Mouse (Mus musculus): ENCODE data around the gene Stat2.

The Stat2 gene

DNA sequence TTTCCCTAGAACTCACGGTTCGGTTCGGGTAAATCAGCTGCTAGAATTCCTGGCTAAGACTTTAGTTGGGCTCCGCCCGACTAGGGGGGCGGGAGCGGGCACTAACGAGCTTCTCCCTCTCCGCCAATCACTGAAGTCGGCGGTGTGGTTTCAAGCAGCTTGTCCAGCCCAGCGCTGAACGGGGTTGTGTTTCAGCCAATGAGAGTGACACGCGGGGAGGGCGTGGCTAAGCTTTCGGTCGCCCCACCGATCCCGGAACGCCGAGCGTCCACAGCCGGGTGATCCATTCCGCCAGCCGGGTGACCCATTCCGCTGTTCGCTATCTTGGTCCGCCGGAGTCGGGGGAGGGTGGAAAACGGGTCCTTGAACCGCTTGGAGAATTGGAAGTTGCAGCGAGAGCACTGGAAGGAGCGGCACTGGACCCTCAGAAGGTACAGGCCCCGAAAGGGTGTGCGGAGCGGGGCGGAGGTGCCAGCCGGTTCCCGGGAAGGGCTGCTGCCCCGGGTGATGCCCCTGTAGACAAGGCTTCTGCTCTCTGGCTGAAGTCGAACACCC is at the start of gene Stat2:
Stat2 (plus strand) TSS at position 273 of the 555 bp plus-strand sequence.
- DNase-seq (ENCODE audit: low spot score in 2 of 2), result peak; percentile 97 to 98

GRCm38 (mm10) chr10:128221533-128222286 is 48.6 kb upstream of the Stat2 start:
- no peak for DNase-seq (ENCODE audit: low spot score in 2 of 2)

- DNase-seq (ENCODE audit: low spot score in 2 of 2), result no peak
Observed at GRCm38 (mm10) chr10:128225064-128225463, 45.3 kb upstream of the Stat2 start.

GRCm38 (mm10) chr10:128225538-128225937 is 44.8 kb upstream of the Stat2 start, which contains the start of gene Mip:
TSS of gene Mip (plus strand) at chr10:128225838.
- DNase-seq (ENCODE audit: low spot score in 2 of 2), result no peak

- no peak for DNase-seq (ENCODE audit: low spot score in 2 of 2)
Observed at GRCm38 (mm10) chr10:128227592-128227991, 42.8 kb upstream of the Stat2 start.

GRCm38 (mm10) chr10:128228009-128228408 is 42.4 kb upstream of the Stat2 start:
- DNase-seq (ENCODE audit: low spot score in 2 of 2), result no peak

DNA sequence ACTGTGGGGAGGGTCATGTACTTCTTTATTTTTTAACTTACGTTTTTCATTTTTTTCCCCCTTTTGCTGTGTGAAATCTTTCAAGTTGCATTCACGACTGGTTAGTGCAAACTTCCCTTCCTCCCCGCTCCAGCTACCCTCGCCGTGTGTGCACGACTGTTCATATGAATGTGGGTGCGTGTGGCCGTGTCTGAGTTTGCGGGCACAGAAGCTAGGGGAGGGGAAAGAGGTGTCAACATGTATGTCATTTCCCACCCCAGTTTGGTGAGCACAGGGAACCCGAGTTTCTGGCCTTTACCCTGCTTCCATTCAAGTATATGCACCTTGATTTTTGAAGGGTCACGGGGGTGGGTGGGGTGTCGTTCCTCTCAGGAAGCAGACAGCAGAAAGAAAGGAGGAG is 39.8 kb upstream of the Stat2 start:
- DNase-seq (ENCODE audit: low spot score in 2 of 2), result no peak

- no peak for DNase-seq (ENCODE audit: low spot score in 2 of 2)
Observed at GRCm38 (mm10) chr10:128231146-128231545, 39.2 kb upstream of the Stat2 start.

GRCm38 (mm10) chr10:128231697-128232419 is 38.5 kb upstream of the Stat2 start, which contains the start of gene Timeless:
TSS of gene Timeless (plus strand) at chr10:128232065.
- peak; percentile 54 to 70 for DNase-seq (ENCODE audit: low spot score in 2 of 2)

DNA sequence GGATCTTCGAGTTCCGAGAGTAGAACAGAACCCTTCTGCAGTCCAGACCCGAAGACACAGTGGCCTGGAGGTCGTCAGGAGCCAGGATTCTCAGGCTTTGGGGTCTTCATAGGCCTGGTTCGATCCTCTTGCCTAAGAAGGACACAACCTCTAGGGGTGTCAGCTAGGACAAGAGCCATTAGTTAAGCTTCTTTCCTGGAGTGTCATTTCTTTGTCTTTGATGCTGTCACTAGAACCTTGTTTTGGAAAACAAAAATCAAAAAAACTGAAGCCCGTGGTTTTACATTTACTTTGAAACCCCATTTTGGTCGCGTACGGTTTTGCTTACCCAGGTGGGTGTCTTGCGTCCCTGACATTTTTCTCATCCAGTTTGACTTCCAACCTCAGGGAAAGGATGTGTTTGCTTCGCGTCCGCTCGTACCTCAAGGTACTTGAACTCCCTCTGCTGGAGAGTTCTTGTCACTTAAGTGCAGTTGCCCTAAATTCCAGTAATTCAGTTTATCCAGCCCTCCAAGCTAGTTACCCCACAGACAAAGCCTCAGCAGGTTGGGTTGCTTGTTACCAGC is 37.9 kb upstream of the Stat2 start:
- peak in 1 of 2 experiments; percentile 55 for DNase-seq (ENCODE audit: low spot score in 2 of 2)

- no peak for DNase-seq (ENCODE audit: low spot score in 2 of 2)
Observed at GRCm38 (mm10) chr10:128236321-128236720, 34.0 kb upstream of the Stat2 start.

GRCm38 (mm10) chr10:128237807-128238480 is 32.4 kb upstream of the Stat2 start:
- peak in 1 of 2 experiments; percentile 22 for DNase-seq (ENCODE audit: low spot score in 2 of 2)

DNA sequence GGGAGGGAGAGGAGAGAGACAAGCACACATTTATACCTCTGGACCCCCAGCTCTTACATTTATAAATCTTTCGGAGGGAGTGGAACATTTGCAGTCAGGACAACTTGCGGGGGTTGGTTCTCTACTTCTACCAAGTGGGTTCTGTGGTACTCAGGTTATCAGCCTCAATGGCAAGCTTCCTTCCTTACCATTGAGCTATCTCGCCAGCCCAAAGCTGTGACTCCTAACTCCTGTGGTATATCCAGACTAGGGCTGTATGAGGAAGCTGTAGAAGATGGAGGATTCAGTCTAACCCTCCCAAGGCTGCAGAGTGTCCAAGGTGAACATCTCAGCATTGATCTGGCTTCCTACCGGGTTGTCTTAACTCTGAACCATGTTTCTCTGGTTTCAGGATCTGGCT is 31.2 kb upstream of the Stat2 start:
- no peak for DNase-seq (ENCODE audit: low spot score in 2 of 2)

DNA sequence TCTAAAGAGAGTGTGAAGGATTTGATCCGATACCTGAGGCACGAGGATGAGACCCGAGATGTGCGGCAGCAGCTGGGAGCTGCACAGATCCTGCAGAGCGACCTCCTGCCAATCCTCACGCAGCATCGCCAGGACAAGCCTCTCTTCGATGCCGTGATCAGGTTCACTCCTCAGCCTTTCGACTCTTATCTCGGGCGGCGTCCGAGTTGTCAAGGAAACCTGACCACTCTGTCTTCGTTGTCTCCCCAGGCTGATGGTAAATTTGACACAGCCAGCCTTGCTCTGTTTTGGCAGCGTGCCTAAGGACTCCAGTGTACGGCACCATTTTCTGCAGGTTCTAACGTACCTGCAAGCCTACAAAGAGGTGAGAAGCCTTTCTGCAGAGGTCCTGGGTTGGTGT is 30.2 kb upstream of the Stat2 start:
- DNase-seq (ENCODE audit: low spot score in 2 of 2), result no peak

GRCm38 (mm10) chr10:128243252-128243651 is 27.1 kb upstream of the Stat2 start:
- DNase-seq (ENCODE audit: low spot score in 2 of 2), result no peak

- no peak for DNase-seq (ENCODE audit: low spot score in 2 of 2)
Observed at GRCm38 (mm10) chr10:128244121-128244520, 26.2 kb upstream of the Stat2 start.

GRCm38 (mm10) chr10:128247020-128247732 is 23.2 kb upstream of the Stat2 start:
- no peak for DNase-seq (ENCODE audit: low spot score in 2 of 2)

- no peak for DNase-seq (ENCODE audit: low spot score in 2 of 2)
Observed at GRCm38 (mm10) chr10:128250565-128250964, 19.8 kb upstream of the Stat2 start.

GRCm38 (mm10) chr10:128253677-128254255 is 16.6 kb upstream of the Stat2 start, which contains the start of gene Apon:
TSS of gene Apon (plus strand) at chr10:128254096.
- no peak for DNase-seq (ENCODE audit: low spot score in 2 of 2)

GRCm38 (mm10) chr10:128255925-128256324 is 14.4 kb upstream of the Stat2 start:
- DNase-seq (ENCODE audit: low spot score in 2 of 2), result no peak

GRCm38 (mm10) chr10:128256328-128256727 is 14.0 kb upstream of the Stat2 start:
- DNase-seq (ENCODE audit: low spot score in 2 of 2), result no peak

Measured in right cerebral cortex, postnatal 36 days (tissue).